10 mouse cellular contexts compared by ENCODE assay signal in the genomic region with DNA sequence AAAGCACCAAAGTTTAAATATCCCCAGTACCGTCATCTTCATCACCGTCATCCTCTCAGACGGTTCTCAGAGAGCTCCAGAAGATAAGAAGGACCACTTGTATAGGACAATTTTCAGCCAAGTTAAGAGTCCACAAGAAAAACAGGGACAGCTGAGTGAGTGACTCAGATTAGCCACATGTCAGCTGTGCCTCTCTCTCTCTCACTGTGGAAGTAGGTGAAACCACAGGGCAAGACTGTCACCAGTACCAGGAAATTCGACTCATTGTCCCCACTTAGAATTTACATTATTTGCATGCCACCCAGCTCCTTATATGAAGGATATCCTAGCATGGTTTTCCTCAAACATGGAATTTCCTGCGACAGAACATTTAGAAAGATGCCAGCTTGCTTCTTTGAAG.
"Had no signal": no experiment of that assay in that cellular context is flagged by ENCODE, and none has a peak within 500 bp of the region (broad histone marks: within the 10 kb centered on the region; RNA-seq: fewer than 3 reads in every experiment).

No protein-coding gene starts in this region.

- H3K27me3 ChIP-seq: kidney, embryonic 15.5 days; limb, embryonic 13.5 days; liver, embryonic 12.5 days; liver, embryonic 15.5 days; lung, embryonic 15.5 days; midbrain, embryonic 12.5 days; midbrain, embryonic 15.5 days; neural tube, embryonic 13.5 days; stomach, embryonic 15.5 days had no signal

- H3K9ac ChIP-seq: kidney, embryonic 15.5 days; limb, embryonic 13.5 days; liver, embryonic 12.5 days; liver, embryonic 15.5 days; lung, embryonic 15.5 days; midbrain, embryonic 12.5 days; midbrain, embryonic 15.5 days; neural tube, embryonic 13.5 days; stomach, embryonic 15.5 days had no signal

- ATAC-seq: liver, embryonic 12.5 days had no signal

- H3K9me3 ChIP-seq: kidney, embryonic 15.5 days; limb, embryonic 10.5 days; limb, embryonic 13.5 days; liver, embryonic 12.5 days; liver, embryonic 15.5 days; lung, embryonic 15.5 days; midbrain, embryonic 12.5 days; midbrain, embryonic 15.5 days; neural tube, embryonic 13.5 days; stomach, embryonic 15.5 days had no signal

- H3K27ac ChIP-seq: kidney, embryonic 15.5 days; limb, embryonic 10.5 days; limb, embryonic 13.5 days; liver, embryonic 12.5 days; liver, embryonic 15.5 days; lung, embryonic 15.5 days; midbrain, embryonic 12.5 days; midbrain, embryonic 15.5 days; neural tube, embryonic 13.5 days; stomach, embryonic 15.5 days had no signal

- H3K4me1 ChIP-seq: kidney, embryonic 15.5 days; limb, embryonic 10.5 days; limb, embryonic 13.5 days; liver, embryonic 12.5 days; liver, embryonic 15.5 days; midbrain, embryonic 12.5 days; midbrain, embryonic 15.5 days; neural tube, embryonic 13.5 days; stomach, embryonic 15.5 days had no signal

- H3K36me3 ChIP-seq: limb, embryonic 10.5 days; liver, embryonic 12.5 days; liver, embryonic 15.5 days; midbrain, embryonic 12.5 days; midbrain, embryonic 15.5 days; neural tube, embryonic 13.5 days had no signal

- H3K4me2 ChIP-seq: kidney, embryonic 15.5 days; limb, embryonic 13.5 days; liver, embryonic 12.5 days; liver, embryonic 15.5 days; lung, embryonic 15.5 days; midbrain, embryonic 12.5 days; midbrain, embryonic 15.5 days; neural tube, embryonic 13.5 days; stomach, embryonic 15.5 days had no signal

- H3K4me3 ChIP-seq: kidney, embryonic 15.5 days; limb, embryonic 10.5 days; limb, embryonic 13.5 days; liver, embryonic 12.5 days; liver, embryonic 15.5 days; lung, embryonic 15.5 days; midbrain, embryonic 12.5 days; midbrain, embryonic 15.5 days; neural tube, embryonic 13.5 days; stomach, embryonic 15.5 days had no signal
